Mouse (Mus musculus): ENCODE data around the gene Kcnk18.
A peak's percentile ranks its signal among the peaks of the same experiment; 100 is the strongest.

GRCm38 (mm10) chr19:59198161-59198560 lies 20.9 kb upstream of the Kcnk18 start:
- TF ChIP-seq CTCF (IDR thresholded peaks at IDR 0.05; ENCODE audit: extremely low read depth, insufficient read depth, insufficient read length, insufficient replicate concordance) (peak; percentile 83; the same call in 1 of the 2 replicates), POLR2A (IDR thresholded peaks at IDR 0.05; ENCODE audit: low read depth, low read length) (no peak)

All from spleen, adult 2 months (tissue).